Mouse (Mus musculus) CH12.LX (cell line): ENCODE results near the gene Ccdc188.

Experiments
- CHD1 ChIP-seq: IDR thresholded peaks from 2 replicates; pipeline ENCODE4 v1.6.1; 2012; ENCODE audit warnings: low read depth, low read length, improper control_type of control experiment, inconsistent platforms
- CTCF ChIP-seq, 2 experiments: IDR thresholded peaks in 1 of 2; conservative IDR thresholded peaks in 1 of 2; 2 replicates each; pipeline ENCODE4 v1.5.1; 2011 to 2012; ENCODE audit warnings: low read depth in 2 of 2, low read length in 2 of 2, improper control_type of control experiment in 1 of 2, inconsistent platforms in 1 of 2, mild to moderate bottlenecking in 1 of 2, moderate library complexity in 1 of 2
- E2F4 ChIP-seq: IDR thresholded peaks from 2 replicates; pipeline ENCODE4 v1.6.1; 2011; ENCODE audit warnings: low read depth, low read length, improper control_type of control experiment; ENCODE audit not compliant: insufficient replicate concordance
- EP300 ChIP-seq: IDR thresholded peaks from 2 replicates; pipeline ENCODE4 v1.6.1; 2011; ENCODE audit warnings: low read length, improper control_type of control experiment
- GABPA ChIP-seq: IDR thresholded peaks from 2 replicates; pipeline ENCODE4 v1.6.1; 2012; ENCODE audit warnings: low read depth, low read length, improper control_type of control experiment, inconsistent platforms; ENCODE audit not compliant: insufficient replicate concordance
- JUND ChIP-seq: conservative IDR thresholded peaks from 2 replicates; pipeline ENCODE4 v1.6.1; 2011; ENCODE audit warnings: low read depth, low read length, improper control_type of control experiment
- KAT2A ChIP-seq: IDR thresholded peaks from 2 replicates; pipeline ENCODE4 v1.6.1; 2012; ENCODE audit warnings: low read length, improper control_type of control experiment, inconsistent platforms; ENCODE audit not compliant: insufficient replicate concordance
- MAFK ChIP-seq: IDR thresholded peaks from 2 replicates; pipeline ENCODE4 v1.6.1; 2011; ENCODE audit warnings: low read length, improper control_type of control experiment; ENCODE audit not compliant: insufficient replicate concordance
- MAZ ChIP-seq: IDR thresholded peaks from 2 replicates; pipeline ENCODE4 v1.6.1; 2012; ENCODE audit warnings: low read depth, mild to moderate bottlenecking, inconsistent platforms, low read length, improper control_type of control experiment, moderate library complexity
- MEF2A ChIP-seq: IDR thresholded peaks from 2 replicates; pipeline ENCODE4 v1.6.1; 2014; ENCODE audit warnings: low read depth, mild to moderate bottlenecking, inconsistent platforms, low read length, improper control_type of control experiment, borderline replicate concordance
- POLR2A ChIP-seq: IDR thresholded peaks from 2 replicates; pipeline ENCODE4 v1.6.1; 2011; ENCODE audit warnings: low read depth, mild to moderate bottlenecking, improper control_type of control experiment, low read length
- RCOR1 ChIP-seq: conservative IDR thresholded peaks from 2 replicates; pipeline ENCODE4 v1.6.1; 2012; ENCODE audit warnings: low read depth, mild to moderate bottlenecking, inconsistent platforms, low read length, improper control_type of control experiment
- USF1 ChIP-seq: IDR thresholded peaks from 2 replicates; pipeline ENCODE4 v1.6.1; 2014; ENCODE audit warnings: low read depth, mild to moderate bottlenecking, inconsistent platforms, low read length, improper control_type of control experiment
- ZNF384 ChIP-seq: IDR thresholded peaks from 2 replicates; pipeline ENCODE4 v1.6.1; 2012; ENCODE audit warnings: low read depth, low read length, improper control_type of control experiment, inconsistent platforms

- TF ChIP-seq EP300, result no peak
- no peak for TF ChIP-seq CTCF (conservative IDR thresholded peaks at IDR 0.05 in 1 of 2, IDR thresholded peaks at IDR 0.05 in 1 of 2; ENCODE audit: low read depth in 2 of 2, low read length in 2 of 2)
- no peak for TF ChIP-seq ZNF384
- TF ChIP-seq CHD1, result no peak
- TF ChIP-seq E2F4, result no peak
- no peak for TF ChIP-seq MEF2A
- no peak for TF ChIP-seq KAT2A
- no peak for TF ChIP-seq USF1
- TF ChIP-seq POLR2A, result no peak
- TF ChIP-seq JUND, result no peak
- no peak for TF ChIP-seq MAFK
- no peak for TF ChIP-seq RCOR1
- TF ChIP-seq GABPA, result no peak
- TF ChIP-seq MAZ, result no peak
Measured at GRCm38 (mm10) chr16:18191006-18191405, 26.7 kb upstream of the Ccdc188 start.
